Mouse (Mus musculus): Measurements from ENCODE around the gene Ackr3. TPM values are rescaled to one million over a fixed set of nuclear protein-coding genes. Genes with fewer than 3 reads are reported as not detected.

The Ackr3 gene
- total and polyA plus RNA-seq, 3 experiments = not detected

DNA sequence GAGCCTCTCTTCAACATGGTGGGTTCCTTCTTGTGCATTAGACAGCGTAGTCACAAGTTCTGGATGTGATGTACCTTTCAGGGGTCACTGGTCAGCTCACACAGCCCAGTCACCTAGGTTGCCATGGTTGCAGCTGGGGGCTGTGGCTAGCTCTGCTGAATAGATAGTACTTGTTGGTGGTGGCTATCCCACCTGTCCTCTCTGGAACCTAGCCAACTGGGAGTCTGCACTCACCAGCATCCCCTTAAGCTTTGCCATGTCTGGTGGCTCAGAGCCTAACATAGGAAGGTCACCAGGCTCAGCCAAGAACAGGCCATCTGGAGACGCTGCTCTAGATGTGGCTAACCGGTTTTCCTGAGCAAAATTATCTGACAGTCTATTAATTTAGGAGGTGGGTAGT, 47.4 kb downstream of the Ackr3 start:
- H3K27me3 ChIP-seq (ENCODE audit: control insufficient read depth in 1 of 2, insufficient read depth in 2 of 2, low read length in 2 of 2) = no peaks in the 10 kb centered on the region
- H3K9ac ChIP-seq (ENCODE audit: control insufficient read depth, low read depth, low read length, poor library complexity, severe bottlenecking) = no peak overlapping the region
- H3K27ac ChIP-seq (ENCODE audit: control insufficient read depth, low read depth, low read length) = no peak overlapping the region
- no peak for DNase-seq (ENCODE audit: low read depth, low spot score)
- no peaks in the 10 kb centered on the region for H3K36me3 ChIP-seq (ENCODE audit: control insufficient read depth in 1 of 2, insufficient read depth in 2 of 2, low read length in 2 of 2)
- H3K4me1 ChIP-seq (ENCODE audit: control insufficient read depth in 1 of 2, insufficient read depth in 2 of 2, low read length in 2 of 2) = no peaks in the 10 kb centered on the region
- H3K4me3 ChIP-seq (ENCODE audit: control insufficient read depth in 1 of 2, insufficient read depth in 1 of 2, low read depth in 2 of 2, low read length in 2 of 2) = no peak overlapping the region
- H3K79me2 ChIP-seq (ENCODE audit: control insufficient read depth, insufficient read depth, low read length, poor library complexity) = no peaks in the 10 kb centered on the region
- no peaks in the 10 kb centered on the region for H3K9me3 ChIP-seq (replicated peaks; ENCODE audit: insufficient read depth, low read length)
- TF ChIP-seq UBTF (IDR thresholded peaks at IDR 0.05; ENCODE audit: borderline replicate concordance, insufficient read depth, low read depth, low read length) (no peak), NELFE (IDR thresholded peaks at IDR 0.05; ENCODE audit: low read depth, low read length) (no peak), NRF1 (IDR thresholded peaks at IDR 0.05; ENCODE audit: insufficient read depth, low read depth, low read length, poor library complexity, severe bottlenecking) (no peak), EP300 (IDR thresholded peaks at IDR 0.05; ENCODE audit: low read depth in 1 of 2, low read length in 2 of 2) (no peak), ZC3H11A (IDR thresholded peaks at IDR 0.05; ENCODE audit: low read depth, low read length) (no peak), MYB (IDR thresholded peaks at IDR 0.05; ENCODE audit: low read depth, low read length) (no peak), POLR2AphosphoS5 (IDR thresholded peaks at IDR 0.05; ENCODE audit: borderline replicate concordance, low read depth, low read length) (no peak), ETS1 (IDR thresholded peaks at IDR 0.05; ENCODE audit: low read depth, low read length) (no peak), TCF12 (IDR thresholded peaks at IDR 0.05; ENCODE audit: low read depth, low read length) (no peak), CHD1 (IDR thresholded peaks at IDR 0.05; ENCODE audit: low read depth, low read length) (no peak), TAL1 (IDR thresholded peaks at IDR 0.05; ENCODE audit: low read length) (no peak), POLR2AphosphoS2 (IDR thresholded peaks at IDR 0.05; ENCODE audit: low read length) (no peak)

DNA sequence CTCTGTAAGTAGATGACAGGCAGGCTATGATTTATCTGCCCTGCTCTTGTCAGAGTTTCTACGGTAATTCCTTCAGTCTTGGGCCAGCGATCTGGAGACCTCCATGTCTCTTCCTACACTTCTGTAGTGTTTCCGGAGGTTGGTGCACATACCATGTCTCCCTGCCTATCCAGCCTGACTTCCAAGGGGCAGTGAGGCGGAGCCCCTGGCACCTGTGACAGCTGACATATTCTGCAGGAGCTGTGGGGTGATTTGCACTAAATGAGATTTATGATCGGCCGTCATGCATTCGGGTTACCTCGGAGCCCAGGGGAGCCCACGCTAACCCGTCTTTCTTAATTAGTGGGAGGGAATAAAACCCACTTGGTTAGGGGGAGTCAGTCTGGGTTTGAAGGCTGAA, 49.7 kb downstream of the Ackr3 start:
- no peak for DNase-seq (ENCODE audit: low read depth, low spot score)
- no peaks in the 10 kb centered on the region for H3K79me2 ChIP-seq (ENCODE audit: control insufficient read depth, insufficient read depth, low read length, poor library complexity)
- no peaks in the 10 kb centered on the region for H3K36me3 ChIP-seq (ENCODE audit: control insufficient read depth in 1 of 2, insufficient read depth in 2 of 2, low read length in 2 of 2)
- no peak overlapping the region for H3K27ac ChIP-seq (ENCODE audit: control insufficient read depth, low read depth, low read length)
- TF ChIP-seq NELFE (IDR thresholded peaks at IDR 0.05; ENCODE audit: low read depth, low read length) = no peak
- TF ChIP-seq ETS1 (IDR thresholded peaks at IDR 0.05; ENCODE audit: low read depth, low read length) = no peak
- TF ChIP-seq USF1 (IDR thresholded peaks at IDR 0.05; ENCODE audit: low read depth, low read length) = no peak
- TF ChIP-seq BHLHE40 (IDR thresholded peaks at IDR 0.05; ENCODE audit: borderline replicate concordance, low read depth, low read length) = no peak
- no peak for TF ChIP-seq MYB (IDR thresholded peaks at IDR 0.05; ENCODE audit: low read depth, low read length)
- TF ChIP-seq ZMIZ1 (IDR thresholded peaks at IDR 0.05; ENCODE audit: low read depth, low read length) = no peak
- H3K4me3 ChIP-seq (ENCODE audit: control insufficient read depth in 1 of 2, insufficient read depth in 1 of 2, low read depth in 2 of 2, low read length in 2 of 2) = no peak overlapping the region
- H3K27me3 ChIP-seq (ENCODE audit: control insufficient read depth in 1 of 2, insufficient read depth in 2 of 2, low read length in 2 of 2) = no peaks in the 10 kb centered on the region
- no peaks in the 10 kb centered on the region for H3K9me3 ChIP-seq (replicated peaks; ENCODE audit: insufficient read depth, low read length)
- no peaks in the 10 kb centered on the region for H3K4me1 ChIP-seq (ENCODE audit: control insufficient read depth in 1 of 2, insufficient read depth in 2 of 2, low read length in 2 of 2)
- H3K9ac ChIP-seq (ENCODE audit: control insufficient read depth, low read depth, low read length, poor library complexity, severe bottlenecking) = no peak overlapping the region

Data from MEL (cell line).